Mouse (Mus musculus): ENCODE results near the gene Pip5k1b. TPM values are rescaled to one million over a fixed set of nuclear protein-coding genes. Genes with fewer than 3 reads are reported as not detected.
A peak's percentile ranks its signal among the peaks of the same experiment; 100 is the strongest.

The Pip5k1b gene
- total RNA-seq, 2 experiments from 2014 or later = 68.7 to 78.5 TPM

DNA sequence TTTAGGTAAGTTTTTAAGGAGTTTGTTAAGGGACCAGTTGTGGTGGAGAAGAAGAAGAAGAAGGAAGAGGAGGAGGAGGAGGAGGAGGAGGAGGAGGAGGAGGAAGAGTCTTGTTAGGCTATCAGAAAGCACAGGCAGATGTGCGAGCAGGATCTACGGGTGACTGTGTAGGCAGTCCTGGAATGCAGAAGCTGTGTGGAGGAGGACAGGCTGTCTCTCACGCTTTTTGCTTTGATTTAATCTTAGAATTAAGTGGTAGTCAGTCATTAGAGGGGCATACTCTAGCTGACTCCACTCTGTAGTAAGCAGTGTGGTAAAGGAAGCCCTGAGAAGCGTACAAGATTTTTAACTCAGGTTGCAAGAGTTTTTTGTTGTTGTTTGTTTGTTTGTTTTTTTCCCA is 86.5 kb downstream of the Pip5k1b start:
- no peak for DNase-seq

DNA sequence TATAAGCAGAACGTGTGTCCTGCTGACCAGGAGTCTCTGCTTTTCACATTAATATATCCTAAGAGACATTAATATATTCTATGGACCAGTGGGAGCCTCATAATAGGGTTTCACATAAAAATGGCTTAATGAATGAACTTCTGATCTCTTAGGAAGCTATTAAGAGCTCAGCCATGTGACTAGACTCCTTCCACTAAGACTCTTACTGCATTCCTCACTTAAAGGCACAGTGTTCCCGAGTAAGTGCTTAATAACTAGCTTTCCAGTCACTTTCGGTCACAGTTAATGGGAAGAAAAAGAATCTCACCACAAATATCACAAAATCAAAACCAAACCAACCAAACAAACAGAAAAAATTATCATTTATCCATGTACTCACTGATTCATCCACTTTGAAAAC is 87.1 kb downstream of the Pip5k1b start:
- no peak for DNase-seq

DNA sequence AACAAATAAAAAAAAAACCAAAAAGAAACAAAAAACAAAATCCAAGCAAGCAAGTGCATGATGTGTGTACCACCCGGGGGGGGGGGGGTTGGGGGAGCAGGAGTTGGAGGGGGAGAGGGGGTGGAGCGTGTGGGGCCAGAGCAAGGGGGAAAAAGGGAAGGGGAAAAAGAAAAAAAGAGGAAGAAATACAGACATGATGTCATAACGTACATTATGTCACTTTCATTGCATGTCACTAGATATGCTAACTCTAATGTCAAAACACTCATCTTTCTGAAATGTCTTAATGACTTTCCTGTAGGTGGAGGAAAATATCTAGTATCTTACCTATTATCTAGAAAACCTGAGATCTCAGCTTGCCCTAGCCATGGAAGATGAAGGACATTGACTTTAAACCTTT is 92.7 kb downstream of the Pip5k1b start:
- DNase-seq = no peak

DNA sequence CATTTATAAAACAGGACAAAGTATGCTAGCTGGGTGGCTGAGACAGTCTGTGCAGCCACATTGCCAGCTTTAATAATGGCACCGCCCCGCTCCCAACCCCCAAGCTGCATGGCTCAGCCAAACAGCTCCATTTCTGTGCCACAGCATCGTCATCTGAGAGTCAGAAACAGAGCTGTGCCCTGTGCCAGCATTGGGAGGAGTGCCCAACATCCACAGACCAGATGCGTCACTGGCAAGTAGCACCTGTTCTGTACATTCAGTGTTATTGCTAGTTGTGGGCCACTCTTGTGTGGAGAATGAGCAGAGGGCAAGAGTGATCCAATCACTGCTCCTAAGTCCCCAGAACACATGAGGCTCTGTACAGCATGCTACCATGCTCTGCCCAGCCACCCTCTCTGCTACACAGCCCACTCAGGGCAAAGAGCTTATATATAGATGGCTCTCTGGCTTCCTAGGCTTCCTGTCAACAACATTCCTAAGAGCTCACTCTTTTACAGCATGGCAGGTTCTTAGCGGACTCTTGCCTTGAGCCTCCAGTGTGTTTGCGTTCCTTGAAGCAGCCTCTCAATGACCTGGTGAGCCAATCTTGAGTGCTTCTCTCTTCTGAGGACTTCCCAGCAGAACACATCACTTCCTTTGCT is 99.0 kb downstream of the Pip5k1b start:
- DNase-seq = peak; percentile 70 to 79

DNA sequence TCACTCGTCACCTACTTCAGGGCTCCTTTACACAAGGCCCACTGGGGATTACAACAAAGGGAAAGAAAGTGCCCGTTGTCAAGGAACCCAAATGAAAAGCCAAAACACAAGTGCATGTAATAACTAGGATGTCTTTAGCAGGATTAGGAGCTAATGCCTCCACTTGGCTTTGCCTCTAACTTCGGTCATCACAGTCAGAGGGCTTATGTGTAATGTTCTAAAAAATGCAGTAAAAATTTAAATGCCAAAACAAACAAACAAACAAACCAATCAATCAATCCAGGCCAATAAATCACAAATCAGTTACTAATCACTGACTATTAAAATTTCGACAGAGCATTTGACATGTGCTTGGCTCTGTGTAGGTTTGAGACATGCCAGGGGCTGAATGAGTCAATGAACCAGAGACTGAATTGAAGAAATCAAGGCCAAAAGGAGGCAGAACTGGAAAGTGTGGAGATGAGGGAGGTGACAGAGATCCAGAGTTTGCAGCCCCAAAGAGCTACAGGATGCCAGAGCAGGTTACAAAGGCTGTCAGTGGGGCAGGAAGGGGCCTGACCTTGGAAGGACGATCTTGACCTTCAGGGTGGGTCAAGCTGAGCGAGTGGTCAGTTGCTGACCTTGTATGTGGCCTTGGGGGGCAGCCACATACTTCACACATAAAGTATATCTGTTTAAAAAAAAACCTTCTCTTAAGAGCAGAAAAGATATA is 100.3 kb downstream of the Pip5k1b start:
- no peak for DNase-seq

DNA sequence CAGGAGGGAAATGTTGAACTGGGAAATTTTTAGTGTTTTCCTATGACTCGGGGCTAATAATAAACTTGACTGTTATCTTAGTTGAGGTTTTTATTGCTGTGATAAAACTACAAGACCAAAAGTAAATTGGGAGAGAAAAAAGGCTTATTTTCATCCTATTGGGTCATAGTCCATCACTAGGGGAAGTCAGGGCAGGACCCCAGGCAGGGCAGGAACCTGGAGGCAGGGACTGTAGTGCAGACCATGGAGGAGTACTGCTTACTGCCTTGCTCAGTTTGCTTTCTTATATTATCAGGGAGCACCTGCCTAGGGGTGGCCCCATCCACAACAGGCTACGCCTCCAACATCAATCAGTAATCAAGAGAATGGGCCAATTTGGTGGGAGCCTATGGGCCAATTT is 101.2 kb downstream of the Pip5k1b start:
- no peak for DNase-seq

DNA sequence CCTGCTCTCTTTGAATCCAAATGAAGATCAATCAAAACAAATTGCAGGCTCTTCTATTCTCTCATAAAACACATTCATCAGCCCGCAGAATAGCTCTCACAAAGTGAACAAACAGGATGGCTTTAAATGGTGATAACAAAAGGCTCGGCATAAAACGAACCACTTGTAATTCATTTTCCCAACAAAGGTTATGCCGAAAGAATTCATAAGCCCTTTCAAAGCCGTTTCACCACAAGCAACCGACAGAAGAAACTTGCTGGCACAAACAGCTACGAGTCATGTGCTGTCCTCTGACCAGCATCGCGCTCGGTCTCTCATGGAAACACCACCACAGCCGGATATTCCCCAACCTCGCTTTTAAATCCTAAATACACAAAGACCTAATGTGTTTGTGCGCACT is 102.3 kb downstream of the Pip5k1b start:
- DNase-seq = peak in 1 of 2 experiments; percentile 28

DNA sequence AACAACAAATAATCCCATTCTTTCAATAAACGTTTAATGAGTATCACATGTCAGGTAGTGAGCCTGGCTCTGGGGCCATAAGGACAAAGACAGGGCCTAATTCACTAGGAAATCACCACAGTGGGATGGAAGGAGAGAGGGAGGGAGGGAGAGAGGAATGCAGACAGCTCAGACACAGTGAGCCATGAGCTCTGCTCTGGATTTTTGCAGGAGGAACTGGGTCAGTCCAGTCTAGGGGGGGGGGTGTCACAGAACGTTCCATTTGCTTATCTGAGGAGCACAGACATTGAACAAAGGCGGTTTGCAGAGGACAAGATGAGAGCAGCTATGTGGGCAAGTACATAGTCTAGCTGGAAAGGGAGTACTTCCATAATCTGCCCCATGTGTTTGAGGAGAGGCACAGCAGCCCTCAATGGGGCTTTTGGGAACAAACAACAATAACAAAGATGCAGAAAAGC is 103.2 kb downstream of the Pip5k1b start:
- DNase-seq = no peak

DNA sequence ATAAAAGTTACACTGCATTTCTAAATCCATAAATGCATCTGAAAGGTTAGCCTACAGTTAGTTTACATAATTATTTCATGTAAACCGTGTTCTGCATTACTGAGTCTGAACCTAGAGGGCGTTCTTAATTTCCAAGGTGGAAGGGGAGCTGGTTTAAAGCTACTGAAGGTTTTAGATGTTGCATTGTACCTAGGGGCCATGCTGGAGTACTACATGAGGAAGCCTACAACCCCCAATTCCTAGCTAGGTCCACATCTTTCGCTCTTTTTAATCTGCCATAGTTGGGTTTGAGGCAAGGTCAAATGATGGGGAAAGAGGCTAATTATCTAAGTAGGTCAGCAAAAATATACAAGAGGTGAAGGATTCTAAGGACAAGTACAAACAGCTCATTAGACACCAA is 104.0 kb downstream of the Pip5k1b start:
- DNase-seq = no peak

DNA sequence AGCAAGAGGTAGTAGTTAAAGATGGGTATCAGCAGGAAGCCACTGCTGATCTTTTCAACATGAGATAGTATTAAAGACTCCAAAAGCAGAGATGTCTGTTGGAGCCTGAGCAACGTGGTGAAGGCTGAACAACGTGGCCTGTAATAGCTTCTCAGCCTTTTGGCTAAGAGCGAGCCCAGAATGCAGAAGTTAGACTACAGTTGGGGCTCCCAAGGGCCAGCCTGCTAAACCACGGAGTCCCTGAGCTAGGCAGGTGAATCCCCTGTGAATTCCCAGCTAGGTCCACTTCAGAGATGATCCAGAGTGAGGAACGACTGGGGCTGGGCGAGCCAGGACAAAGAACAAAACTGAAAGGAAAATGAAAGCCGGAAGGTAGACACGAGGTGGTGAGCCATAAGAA is 104.9 kb downstream of the Pip5k1b start:
- no peak for DNase-seq

DNA sequence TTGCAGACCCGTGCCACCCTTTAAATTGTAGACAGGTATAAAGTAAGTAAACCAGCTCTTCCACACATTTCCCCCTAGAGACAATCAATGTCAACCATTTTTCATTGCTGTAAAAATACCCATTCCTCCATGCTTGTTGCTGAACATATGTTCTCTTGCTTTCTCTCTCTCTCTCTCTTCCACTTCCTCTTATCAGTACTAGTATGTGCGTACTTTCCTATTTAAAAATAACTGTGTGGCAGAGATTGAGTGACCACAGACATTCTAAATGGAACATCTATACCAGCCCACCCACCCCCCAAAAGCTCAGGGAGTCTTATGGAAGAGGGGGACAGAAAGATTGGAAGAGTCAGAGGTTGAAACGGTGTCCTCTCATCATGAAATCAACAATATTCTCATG is 111.3 kb downstream of the Pip5k1b start:
- DNase-seq = no peak

DNA sequence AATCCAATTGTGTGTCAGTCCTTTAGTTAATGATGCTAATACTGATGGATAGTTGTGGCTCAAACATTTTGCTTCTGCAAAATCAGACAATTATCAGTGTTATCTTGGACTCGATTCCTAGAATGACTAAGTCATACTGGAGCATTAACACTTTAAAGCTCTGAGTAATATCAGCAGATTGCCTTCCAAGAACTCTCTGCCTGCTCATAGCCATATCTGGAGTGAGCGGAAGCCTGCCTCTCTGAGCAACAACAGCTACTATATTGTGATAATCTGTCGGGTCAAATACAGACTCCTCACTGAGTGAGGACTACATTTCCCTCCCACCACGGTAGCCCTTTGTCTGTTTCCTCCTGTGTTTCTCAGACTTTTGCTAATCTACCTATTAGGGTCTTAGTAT is 116.0 kb downstream of the Pip5k1b start:
- DNase-seq = no peak

DNA sequence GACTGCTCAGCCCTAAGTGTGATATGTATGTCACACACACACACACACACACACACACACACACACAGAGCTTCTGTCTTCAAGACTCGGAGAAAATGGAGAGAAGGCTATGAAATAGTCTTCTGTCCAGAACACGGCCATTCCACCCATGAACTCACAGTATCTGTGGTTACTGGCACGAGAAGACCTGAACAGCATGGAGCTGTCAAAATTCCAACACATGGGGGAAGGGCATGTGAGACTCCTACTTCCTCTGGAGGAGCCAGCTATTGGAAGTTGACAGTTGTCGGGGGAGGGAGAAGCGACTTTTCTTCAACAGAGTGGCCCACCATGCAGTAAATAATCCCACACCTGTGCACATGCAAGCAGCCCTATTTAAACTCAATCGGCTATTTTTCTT is 121.4 kb downstream of the Pip5k1b start:
- DNase-seq = no peak

DNA sequence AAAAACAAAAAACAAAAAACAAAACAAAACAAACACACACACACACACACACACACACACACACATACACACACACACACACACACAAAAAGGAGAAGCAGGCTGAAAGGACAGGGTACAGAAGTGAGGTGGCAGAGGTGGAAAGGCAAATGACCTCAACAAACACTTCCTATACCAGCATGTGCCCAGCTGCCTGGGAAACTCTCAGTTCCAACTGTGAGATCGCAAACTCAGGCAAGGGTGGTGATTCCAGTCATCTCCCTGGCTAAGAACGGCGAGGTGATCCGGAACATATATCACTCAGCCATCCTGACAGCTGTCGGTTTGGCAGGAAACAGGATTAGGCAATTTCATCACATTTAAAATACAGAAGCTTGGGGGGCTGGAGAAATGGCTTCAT is 123.2 kb downstream of the Pip5k1b start:
- DNase-seq = no peak

DNA sequence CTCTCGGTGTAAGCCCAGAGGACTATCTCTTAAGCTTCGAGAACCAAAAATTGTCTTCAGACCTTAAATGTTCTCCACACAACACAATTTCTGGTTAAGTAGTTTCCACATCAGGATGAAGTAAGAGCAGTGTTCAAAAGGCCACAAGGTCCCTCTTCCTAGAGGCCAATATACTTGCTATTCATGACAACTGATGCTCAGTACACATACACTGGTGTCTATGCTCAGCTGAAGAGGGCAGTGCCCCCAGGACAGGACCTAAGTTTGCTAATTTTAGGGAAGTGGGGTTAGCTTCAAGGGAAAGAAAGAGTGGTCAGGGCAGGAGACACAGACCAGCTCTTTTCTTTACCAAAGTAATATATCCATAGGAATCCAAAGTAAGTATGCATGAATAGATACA is 124.3 kb downstream of the Pip5k1b start:
- no peak for DNase-seq

DNA sequence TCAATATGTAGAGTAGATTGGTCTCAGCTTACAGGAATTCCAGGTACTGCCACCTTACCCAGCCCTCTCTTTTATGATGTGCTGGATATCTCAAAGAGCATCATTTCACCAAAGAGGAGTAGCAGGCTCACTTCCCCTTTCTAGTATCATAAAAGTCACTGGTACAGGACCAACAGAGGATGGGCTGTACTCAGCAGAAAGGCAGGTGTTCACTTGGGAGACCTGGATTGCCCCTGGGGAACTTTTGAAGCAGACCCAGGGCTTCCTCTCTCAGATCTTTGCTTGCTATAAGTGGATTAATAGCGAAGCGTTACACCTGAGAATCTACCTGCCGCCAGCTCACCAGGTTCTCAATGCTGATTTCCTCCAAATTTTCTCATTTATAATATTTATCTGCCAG is 127.7 kb downstream of the Pip5k1b start:
- no peak for DNase-seq

DNA sequence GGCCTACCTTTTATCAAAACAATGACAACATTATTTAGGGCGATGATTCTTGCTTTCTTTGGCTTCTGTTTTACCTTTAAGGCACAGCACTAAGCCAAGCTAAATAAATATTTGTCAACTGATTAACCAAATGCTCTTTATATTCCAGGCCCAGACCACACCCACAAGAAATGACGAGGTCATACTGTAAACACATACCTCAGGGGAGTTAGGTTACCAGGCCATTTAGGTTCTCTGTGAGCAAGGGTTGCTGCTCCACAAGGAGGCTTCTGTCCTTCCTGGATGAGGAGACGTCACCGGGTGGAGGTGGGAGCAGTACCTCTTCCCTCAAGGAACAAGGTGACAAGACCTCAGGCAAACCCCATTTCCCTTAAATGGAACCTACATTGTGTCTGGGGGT is 128.4 kb downstream of the Pip5k1b start:
- DNase-seq = no peak

DNA sequence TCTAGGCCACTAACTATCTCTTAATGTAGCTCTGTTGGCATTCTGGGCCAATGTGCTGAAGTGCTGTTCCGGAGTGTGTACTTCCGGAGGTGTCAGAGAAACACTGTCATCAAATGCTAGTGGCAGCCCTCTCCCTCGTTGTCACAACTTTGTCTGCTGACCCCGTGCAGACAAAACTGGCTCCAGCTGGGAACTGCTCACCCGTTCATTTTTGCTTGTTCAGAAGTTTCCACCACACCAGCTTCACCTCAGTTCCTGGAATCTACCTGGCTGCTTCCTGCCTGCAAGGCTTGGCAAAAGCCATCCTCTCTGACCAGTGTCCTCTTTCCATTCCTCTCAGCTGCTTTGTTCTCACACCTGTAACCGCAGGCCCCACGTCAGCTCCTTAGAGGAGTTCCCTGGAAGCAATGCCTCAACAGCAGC is 128.9 kb downstream of the Pip5k1b start:
- DNase-seq = no peak

DNA sequence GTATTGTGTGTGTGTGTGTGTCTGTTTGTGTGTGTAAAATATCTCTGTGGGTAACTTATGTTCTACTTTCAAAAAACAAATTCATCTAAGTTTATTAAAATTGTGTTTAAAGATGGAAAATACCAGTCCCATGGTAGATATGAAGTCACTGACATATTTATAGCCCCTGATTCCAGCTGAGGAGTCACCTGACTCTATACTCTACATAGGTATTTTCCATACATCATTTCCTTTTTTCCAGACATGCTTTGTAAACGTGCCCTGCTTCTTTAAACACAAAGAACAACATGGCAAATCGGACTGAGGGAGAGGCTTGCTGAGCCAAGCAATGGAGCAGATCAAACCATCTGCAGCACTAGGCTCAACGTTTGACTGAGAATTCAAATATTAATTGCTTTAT is 137.6 kb downstream of the Pip5k1b start:
- DNase-seq = no peak

DNA sequence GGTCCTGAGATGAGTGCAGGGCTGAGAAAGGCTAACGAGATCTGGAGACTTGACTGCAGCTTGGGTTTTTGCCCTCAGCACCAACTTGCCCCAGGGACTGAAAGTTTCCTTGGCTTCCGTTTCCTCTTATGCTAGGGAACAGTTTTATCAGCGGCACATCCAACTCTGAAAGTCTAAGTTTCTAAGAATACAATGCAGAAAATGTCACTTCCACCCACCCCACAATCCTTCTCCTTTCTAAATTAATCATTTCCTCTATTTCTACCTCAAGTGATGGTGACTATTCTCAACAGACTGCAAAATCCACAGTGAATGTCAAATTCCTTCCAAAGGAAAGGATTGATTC is 138.0 kb downstream of the Pip5k1b start:
- DNase-seq = no peak

DNA sequence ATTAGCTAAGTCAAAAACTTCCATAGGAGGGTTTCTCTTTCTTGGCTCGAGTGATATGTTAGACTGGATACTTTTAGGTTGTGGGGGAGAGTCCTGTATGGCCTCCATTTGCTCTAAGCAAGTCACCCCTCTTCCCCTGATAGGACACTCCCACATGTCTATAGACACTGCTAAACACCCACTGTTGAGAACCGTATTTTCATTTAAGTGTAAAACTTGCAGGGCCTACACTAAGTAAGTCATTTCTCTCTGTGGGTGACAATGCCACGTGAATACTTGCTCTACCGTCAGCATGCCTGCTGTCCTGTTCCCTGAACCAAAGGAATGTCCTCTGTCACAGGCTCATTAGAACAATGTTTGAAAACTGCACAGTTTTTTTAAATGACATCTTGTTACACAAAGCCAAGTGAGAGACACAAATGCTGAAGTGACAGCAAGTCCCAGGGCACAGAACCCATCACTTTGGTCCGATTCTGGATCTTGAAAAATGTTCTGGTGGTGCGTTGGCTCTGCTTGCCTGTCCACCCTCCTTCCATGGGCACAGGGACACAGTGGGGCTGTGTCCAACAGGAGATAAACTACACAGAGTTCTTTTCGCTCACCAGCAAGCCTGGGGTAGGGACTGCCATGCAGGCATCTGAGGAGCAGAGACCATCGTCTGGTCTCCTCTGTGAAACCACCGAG is 138.6 kb downstream of the Pip5k1b start:
- DNase-seq = no peak

DNA sequence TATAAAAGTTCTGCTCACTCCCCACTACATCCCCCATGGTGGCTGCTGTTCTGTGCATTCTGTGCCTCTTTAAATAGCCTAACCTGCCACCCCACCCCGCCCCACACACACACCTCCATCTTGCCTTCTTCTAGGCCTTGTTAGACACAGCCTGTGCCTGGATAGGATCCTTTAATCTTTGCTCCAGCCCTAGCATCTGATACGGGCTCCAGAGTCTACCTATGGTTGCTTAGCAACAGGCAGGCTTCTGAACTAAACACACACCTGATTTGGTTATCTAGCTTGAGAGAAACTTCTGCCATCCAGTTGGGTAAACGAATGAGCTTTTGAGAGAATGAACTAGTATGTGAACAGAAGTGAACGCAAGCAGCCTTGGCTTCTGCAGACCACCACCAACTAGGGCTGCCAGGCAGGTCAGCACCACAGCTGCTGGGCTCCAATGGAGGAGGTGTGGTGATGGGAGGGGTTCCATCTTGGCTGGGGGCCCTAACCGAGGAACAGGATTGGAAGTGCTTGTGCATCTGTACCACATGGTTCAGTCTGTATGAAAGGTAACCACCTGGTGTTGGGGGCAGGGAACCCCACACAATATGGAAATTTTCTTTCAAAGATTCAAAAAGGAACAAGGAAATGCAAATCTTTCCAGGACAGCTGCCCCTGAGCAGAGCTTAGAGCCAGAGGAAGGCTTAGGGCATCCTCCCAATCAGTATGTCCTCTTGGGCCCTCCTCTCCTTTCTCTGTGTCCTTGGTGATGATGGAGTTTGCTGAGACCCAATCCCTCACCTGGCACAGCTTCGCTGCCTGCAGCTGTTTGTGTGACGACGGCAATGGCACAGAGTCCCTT is 139.7 kb downstream of the Pip5k1b start:
- DNase-seq = no peak

Data from layer of hippocampus, postnatal 36 days (tissue).